Mouse (Mus musculus) adrenal gland, postnatal 14 days (tissue): ENCODE measurements around the gene Ano7. TPM values are rescaled to one million over a fixed set of nuclear protein-coding genes. Genes with fewer than 3 reads are reported as not detected.

Experiments
- DNase-seq: peaks from one replicate; pipeline ENCODE4 v3.0.0; 2021; ENCODE audit warnings: mixed read lengths
- long read RNA-seq, 2 experiments: library from polyadenylated mRNA; stranded (forward); transcript quantifications; one replicate each; pipeline ENCODE4 v2.0.0; 2021
- total RNA-seq: library from RNA; stranded (reverse); gene quantifications from 2 replicates; pipeline ENCODE4 v1.2.3, GENCODE M21; 2021

Gene Ano7
- not detected in 2 replicates for total RNA-seq
- long read RNA-seq, experiment 1 = 0 reads
- long read RNA-seq, experiment 2 = 0 reads

DNA sequence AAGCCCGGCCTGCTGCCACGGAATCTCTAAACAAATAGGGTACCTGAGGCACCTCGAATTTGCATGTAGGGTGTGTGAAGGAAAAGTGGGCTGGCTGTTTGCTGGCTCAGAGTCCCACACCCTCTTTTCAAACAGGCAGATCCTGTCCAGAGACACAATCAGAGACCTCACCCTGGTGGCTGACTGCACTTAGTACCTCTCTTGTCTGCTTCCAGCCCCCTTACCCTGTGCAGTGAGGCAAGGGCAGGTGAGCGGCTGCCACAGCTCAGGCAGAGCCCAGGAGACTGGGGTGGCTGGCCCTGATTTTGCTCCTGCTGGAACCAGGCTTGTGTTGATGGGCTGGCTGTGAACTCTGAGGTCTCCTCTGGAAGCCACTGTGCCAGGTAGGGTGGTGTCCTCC lies at the start of gene Ano7:
Ano7 (plus strand) TSS at position 266 of the 400 bp plus-strand sequence.
- DNase-seq = no peak

DNA sequence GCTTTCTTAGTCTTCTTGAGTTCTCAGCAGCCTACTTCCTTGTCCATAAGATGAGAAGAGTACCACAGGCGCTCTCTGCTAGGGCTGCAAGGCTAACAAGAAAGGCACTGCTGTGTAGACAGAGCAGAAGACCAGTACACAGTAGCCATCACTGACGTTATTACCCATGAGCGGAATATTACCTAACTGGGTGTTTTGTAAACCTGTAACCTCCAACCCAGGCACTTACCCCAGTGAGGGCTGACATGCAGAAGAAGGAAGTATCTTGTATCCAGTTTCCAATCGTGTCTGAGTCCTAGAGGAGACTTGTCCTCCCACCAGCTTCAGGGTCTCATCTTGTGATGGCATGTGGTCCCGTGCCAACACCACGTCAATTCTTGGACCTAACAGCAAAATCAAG lies 49.8 kb upstream of the Ano7 start:
- no peak for DNase-seq

GRCm38 (mm10) chr1:93326446-93326845 lies 47.3 kb upstream of the Ano7 start:
- peak; percentile 52 for DNase-seq

- DNase-seq = no peak
These were observed 39.1 kb upstream of the Ano7 start for GRCm38 (mm10) chr1:93334621-93335020.

- peak; percentile 97 for DNase-seq
These were observed 30.9 kb upstream of the Ano7 start, which contains the start of the genes Ppp1r7 and Pask for GRCm38 (mm10) chr1:93342648-93343503. Gene Ppp1r7, plus strand, starts transcription at chr1:93342854. Gene Pask, minus strand, starts transcription at chr1:93343482.

DNA sequence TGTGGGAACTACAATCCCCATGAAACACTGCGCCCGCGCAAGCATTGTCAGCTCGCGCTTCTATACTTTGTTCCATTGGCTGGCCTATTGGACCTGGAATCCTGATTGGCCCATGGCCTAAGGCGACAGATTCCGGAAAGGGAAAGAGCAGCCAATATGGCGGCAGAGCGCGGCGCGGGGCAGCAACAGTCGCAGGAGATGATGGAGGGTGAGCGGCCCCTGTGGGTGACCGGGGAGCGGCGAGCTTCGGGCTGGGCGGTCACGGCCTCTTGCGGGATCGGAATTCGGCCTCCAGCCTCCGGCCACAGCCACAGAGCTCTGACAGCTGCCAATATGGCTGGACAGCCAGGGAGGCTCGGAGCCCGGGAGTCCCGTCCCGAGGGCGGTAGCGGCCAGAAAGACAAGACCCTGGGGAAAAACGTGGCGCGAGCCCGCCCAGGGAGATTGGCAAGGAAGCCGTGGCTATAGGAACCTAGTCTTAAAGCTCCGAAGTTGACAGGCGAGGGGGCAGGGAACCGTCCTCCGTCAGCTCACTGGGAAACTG lies 30.2 kb upstream of the Ano7 start:
- DNase-seq = peak; percentile 96

DNA sequence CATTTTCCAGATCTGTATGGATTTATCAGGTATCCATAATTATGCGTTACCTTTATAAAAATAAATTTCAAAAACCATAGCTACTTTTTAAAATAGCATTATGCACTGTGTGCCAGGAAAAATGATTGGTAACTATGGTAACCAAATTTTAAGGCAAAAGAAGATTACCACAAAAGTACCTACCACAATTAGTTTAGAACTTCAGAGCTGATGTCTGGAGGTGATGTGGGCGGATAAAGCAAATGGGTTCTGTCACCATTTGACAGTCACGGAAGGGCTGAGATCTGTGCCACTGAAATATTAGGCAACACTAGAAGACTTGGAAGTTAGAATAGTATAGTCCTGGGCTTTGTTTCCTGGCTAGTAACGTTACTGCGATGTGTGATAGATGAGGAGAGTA lies 26.6 kb upstream of the Ano7 start:
- no peak for DNase-seq

- no peak for DNase-seq
These were observed 24.0 kb upstream of the Ano7 start for GRCm38 (mm10) chr1:93349701-93350100.

GRCm38 (mm10) chr1:93352724-93353123 lies 21.0 kb upstream of the Ano7 start:
- DNase-seq = no peak

DNA sequence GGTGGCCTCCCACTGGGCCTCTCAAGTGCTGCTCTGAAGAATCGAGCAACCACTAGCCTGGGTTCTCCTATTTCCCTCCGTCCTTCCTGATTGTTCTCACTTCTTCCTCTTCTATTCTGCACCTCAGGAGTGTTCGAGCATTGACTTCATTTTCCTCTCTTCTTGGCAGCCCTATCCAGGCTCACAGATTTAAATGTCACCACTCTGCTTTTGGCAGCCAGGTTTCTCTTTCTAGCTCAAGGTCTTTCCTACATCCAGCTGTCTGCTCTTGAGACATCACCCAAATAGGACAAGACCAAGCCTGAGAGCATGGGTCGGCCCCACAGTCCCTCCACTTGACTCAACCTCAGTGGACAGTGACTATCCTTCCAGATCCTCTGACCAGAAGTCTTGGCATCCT lies 11.1 kb upstream of the Ano7 start:
- DNase-seq = peak; percentile 32

- DNase-seq = no peak
These were observed 8.1 kb upstream of the Ano7 start for GRCm38 (mm10) chr1:93365641-93366040.

DNA sequence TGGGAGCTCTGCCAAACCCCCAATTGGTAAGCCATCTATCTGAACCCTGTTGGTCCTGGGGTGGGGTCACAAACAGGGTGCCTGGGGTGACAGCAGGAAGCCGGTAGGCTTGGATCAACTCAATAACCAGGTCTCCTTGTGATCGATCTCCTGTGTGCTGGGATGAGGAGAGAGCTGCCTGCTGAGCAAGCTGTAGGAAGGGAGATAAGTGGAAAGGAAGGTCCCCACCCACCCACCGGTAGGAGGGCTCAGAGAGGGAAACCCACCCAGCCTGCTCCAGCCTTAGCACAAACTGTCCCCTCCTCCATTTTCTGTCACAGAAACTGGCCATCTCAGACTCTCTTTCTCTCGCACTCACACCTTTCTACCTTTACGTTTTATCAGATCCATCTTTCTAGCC lies 3.6 kb downstream of the Ano7 start:
- DNase-seq = no peak

GRCm38 (mm10) chr1:93379117-93379516 lies 5.4 kb downstream of the Ano7 start:
- DNase-seq = no peak

DNA sequence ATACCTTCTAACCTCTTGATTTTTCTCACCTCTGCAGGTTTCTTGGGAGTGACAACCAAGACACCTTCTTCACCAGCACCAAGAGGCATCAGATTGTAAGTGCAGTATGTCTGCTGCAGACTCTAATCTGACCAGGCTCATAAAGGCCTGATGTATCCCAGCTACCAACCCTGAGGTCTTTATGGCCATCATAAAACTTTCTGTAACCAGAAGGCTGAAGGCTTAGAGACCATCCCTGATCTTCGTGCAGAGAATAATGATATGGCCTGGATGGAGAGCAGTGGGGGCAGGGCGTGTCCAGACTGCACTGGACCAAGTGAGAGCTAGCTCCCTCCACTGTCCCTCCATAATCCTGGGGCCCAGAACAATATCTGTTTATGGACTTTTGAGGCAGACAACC lies 13.5 kb downstream of the Ano7 start:
- DNase-seq = no peak

DNA sequence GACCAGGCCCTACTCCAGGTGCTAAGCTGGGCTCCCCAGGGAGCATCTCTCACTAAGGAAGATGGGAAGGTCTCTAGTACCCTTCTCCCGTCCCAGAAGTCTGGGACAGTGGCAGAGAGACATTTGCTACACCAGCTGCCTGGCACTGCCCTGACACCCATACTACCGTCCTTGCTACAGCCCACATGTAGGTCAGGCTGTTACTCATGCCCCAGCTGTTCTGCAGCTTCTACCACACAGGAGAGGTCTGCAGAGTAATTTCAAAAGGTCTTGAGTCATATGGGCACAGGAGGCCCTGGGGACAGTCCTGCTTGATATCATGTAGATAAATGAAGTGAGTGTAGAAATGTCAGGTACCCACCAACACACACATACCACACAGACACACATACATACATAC lies 15.2 kb downstream of the Ano7 start:
- peak; percentile 26 for DNase-seq

- peak; percentile 53 for DNase-seq
These were observed 27.7 kb downstream of the Ano7 start for GRCm38 (mm10) chr1:93401191-93402052.

DNA sequence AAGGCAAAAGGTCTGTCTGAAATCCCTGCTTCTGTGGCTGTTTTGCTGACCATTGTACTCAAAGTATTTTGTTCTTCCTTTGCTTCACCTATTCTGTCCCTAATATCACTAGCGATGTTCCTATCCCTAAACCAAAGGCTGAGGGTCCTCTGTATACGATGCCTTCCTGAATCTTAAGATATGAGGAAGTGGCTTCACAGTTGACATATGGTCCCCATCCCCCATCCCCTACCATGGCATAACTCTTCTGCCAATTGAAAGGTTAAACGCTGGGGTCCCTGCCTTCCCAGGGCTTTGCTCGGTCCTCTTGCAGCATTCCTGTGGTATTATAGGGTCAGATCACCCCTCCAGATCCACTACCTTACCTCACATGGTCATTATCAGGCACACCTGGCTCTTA lies 29.7 kb downstream of the Ano7 start:
- DNase-seq = no peak

GRCm38 (mm10) chr1:93432087-93432486 lies 58.4 kb downstream of the Ano7 start:
- DNase-seq = no peak

- DNase-seq = no peak
These were observed 65.6 kb downstream of the Ano7 start for GRCm38 (mm10) chr1:93439321-93439720.

- DNase-seq = peak; percentile 94
These were observed 70.8 kb downstream of the Ano7 start for GRCm38 (mm10) chr1:93444405-93445110.

- peak; percentile 91 for DNase-seq
These were observed 71.5 kb downstream of the Ano7 start for GRCm38 (mm10) chr1:93445111-93445821.

DNA sequence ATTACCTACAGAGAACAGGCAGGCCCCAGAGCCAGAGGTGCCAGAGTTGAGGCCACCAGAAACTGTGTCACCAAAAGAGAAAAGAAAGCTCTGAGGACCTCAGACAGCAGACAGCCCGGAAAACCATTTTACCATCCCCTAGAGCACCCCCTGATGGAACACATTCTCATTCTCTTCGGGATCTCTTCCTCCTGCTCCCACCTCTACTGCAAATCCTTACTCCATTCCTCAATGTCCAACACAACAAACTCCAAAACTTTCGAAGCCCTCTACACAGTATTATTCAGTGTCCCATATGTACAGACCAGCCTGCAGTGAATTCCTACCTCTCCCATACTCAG lies 72.1 kb downstream of the Ano7 start:
- no peak for DNase-seq
